Mouse (Mus musculus): ENCODE results near the gene AU018091. TPM values are rescaled to one million over a fixed set of nuclear protein-coding genes. Genes with fewer than 3 reads are reported as not detected.
"Not testable (repeated sequence)": the region's sequence is repeated elsewhere in the genome, so short reads cannot be mapped to it uniquely, and the experiment has no call there.

AU018091 gene
- polyA plus RNA-seq, 1 experiment from 2014 or later: 0.14 TPM

GRCm38 (mm10) chr7:3143329-3143728 is 25.7 kb downstream of the AU018091 start:
- Histone ChIP-seq H3K27me3 (ENCODE audit: control insufficient read depth, insufficient read depth, low read length) (no peaks in the 10 kb centered on the region), H3K9ac (ENCODE audit: low read length) (no peak overlapping the region), H3K36me3 (ENCODE audit: control insufficient read depth, insufficient read depth, low read length) (no peaks in the 10 kb centered on the region), H3K4me3 (ENCODE audit: low read depth, low read length) (no peak overlapping the region), H3K4me2 (no peak overlapping the region), H3K9me3 (ENCODE audit: control insufficient read depth, low read length) (peaks cover 12% of the 10 kb centered on the region), H3K4me1 (ENCODE audit: control insufficient read depth, insufficient read depth, low read length) (no peaks in the 10 kb centered on the region), H3K27ac (ENCODE audit: low read depth, low read length) (no peak overlapping the region)
- WGBS: 21% methylated on average over 1 of the region's 1 CpGs
- DNase-seq (ENCODE audit: low spot score, missing footprints) (no peak), ATAC-seq (ENCODE audit: low FRiP score) (no peak)

GRCm38 (mm10) chr7:3135606-3136005 is 33.4 kb downstream of the AU018091 start:
- Histone ChIP-seq H3K36me3 (ENCODE audit: control insufficient read depth, insufficient read depth, low read length) (no peaks in the 10 kb centered on the region), H3K9ac (ENCODE audit: low read length) (no peak overlapping the region), H3K9me3 (ENCODE audit: control insufficient read depth, low read length) (peaks cover 9% of the 10 kb centered on the region; the same call in 1 of the 2 replicates), H3K27ac (ENCODE audit: low read depth, low read length) (no peak overlapping the region), H3K4me3 (ENCODE audit: low read depth, low read length) (no peak overlapping the region), H3K4me2 (no peak overlapping the region), H3K27me3 (ENCODE audit: control insufficient read depth, insufficient read depth, low read length) (no peaks in the 10 kb centered on the region), H3K4me1 (ENCODE audit: control insufficient read depth, insufficient read depth, low read length) (no peaks in the 10 kb centered on the region)
- 86% methylated on average over 4 of the region's 4 CpGs for WGBS
- DNase-seq (ENCODE audit: low spot score, missing footprints): no peak
- no peak for ATAC-seq (ENCODE audit: low FRiP score)

DNA sequence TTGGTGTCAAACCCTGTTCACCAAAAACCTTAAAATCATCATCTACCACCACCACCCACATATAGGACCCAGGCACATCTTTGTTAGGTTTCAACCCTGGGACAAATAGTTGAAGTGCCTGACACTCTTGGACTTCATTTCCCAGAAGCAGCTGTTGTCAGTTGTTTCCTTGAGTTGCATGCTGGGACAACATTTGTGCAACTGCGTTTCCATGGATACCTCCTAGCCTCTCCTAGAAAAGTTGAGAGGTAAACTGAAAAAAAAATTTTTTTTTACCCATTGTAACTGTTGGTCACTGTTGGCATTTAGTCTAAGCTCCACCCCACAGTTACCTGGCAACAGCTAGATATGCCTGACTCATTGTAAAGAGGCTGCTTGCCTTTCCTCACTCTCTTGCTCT is 34.3 kb downstream of the AU018091 start:
- Histone ChIP-seq H3K4me1 (ENCODE audit: control insufficient read depth, insufficient read depth, low read length) (no peaks in the 10 kb centered on the region), H3K9me3 (ENCODE audit: control insufficient read depth, low read length) (peaks cover 9% of the 10 kb centered on the region; the same call in 1 of the 2 replicates), H3K27me3 (ENCODE audit: control insufficient read depth, insufficient read depth, low read length) (no peaks in the 10 kb centered on the region), H3K4me2 (no peak overlapping the region), H3K36me3 (ENCODE audit: control insufficient read depth, insufficient read depth, low read length) (no peaks in the 10 kb centered on the region), H3K27ac (ENCODE audit: low read depth, low read length) (no peak overlapping the region), H3K4me3 (ENCODE audit: low read depth, low read length) (no peak overlapping the region), H3K9ac (ENCODE audit: low read length) (no peak overlapping the region)
- DNase-seq (ENCODE audit: low spot score, missing footprints): no peak
- no peak for ATAC-seq (ENCODE audit: low FRiP score)
- WGBS: 53% methylated on average over 1 of the region's 1 CpGs

- Histone ChIP-seq H3K4me1 (ENCODE audit: control insufficient read depth, insufficient read depth, low read length) (no peaks in the 10 kb centered on the region), H3K9me3 (ENCODE audit: control insufficient read depth, low read length) (peaks cover 9% of the 10 kb centered on the region; the same call in 1 of the 2 replicates), H3K27me3 (ENCODE audit: control insufficient read depth, insufficient read depth, low read length) (no peaks in the 10 kb centered on the region), H3K4me3 (ENCODE audit: low read depth, low read length) (no peak overlapping the region), H3K27ac (ENCODE audit: low read depth, low read length) (no peak overlapping the region), H3K36me3 (ENCODE audit: control insufficient read depth, insufficient read depth, low read length) (no peaks in the 10 kb centered on the region), H3K9ac (ENCODE audit: low read length) (no peak overlapping the region), H3K4me2 (no peak overlapping the region)
- ATAC-seq (ENCODE audit: low FRiP score) (no peak), DNase-seq (ENCODE audit: low spot score, missing footprints) (no peak)
- 52% methylated on average over 1 of the region's 1 CpGs for WGBS
Observed at GRCm38 (mm10) chr7:3130342-3130741, 38.7 kb downstream of the AU018091 start.

- ATAC-seq (ENCODE audit: low FRiP score); H3K4me2 ChIP-seq: not testable (repeated sequence)
Observed at GRCm38 (mm10) chr7:3128564-3128963, 40.4 kb downstream of the AU018091 start.

GRCm38 (mm10) chr7:3111193-3111592 is 57.8 kb downstream of the AU018091 start:
- H3K9ac ChIP-seq (ENCODE audit: low read length); ATAC-seq (ENCODE audit: low FRiP score); DNase-seq (ENCODE audit: low spot score, missing footprints); H3K4me2 ChIP-seq; H3K9me3 ChIP-seq (ENCODE audit: control insufficient read depth, low read length); H3K36me3 ChIP-seq (ENCODE audit: control insufficient read depth, insufficient read depth, low read length); H3K4me1 ChIP-seq (ENCODE audit: control insufficient read depth, insufficient read depth, low read length); H3K4me3 ChIP-seq (ENCODE audit: low read depth, low read length); H3K27me3 ChIP-seq (ENCODE audit: control insufficient read depth, insufficient read depth, low read length); H3K27ac ChIP-seq (ENCODE audit: low read depth, low read length): not testable (repeated sequence)
- WGBS: no CpG with 5 or more reads among the region's 6 CpGs

More at GRCm38 (mm10) chr7:3128564-3128963, 40.4 kb downstream of the AU018091 start:
- not testable (repeated sequence) for H3K9ac ChIP-seq (ENCODE audit: low read length); H3K27ac ChIP-seq (ENCODE audit: low read depth, low read length); H3K9me3 ChIP-seq (ENCODE audit: control insufficient read depth, low read length); H3K4me3 ChIP-seq (ENCODE audit: low read depth, low read length); DNase-seq (ENCODE audit: low spot score, missing footprints); H3K27me3 ChIP-seq (ENCODE audit: control insufficient read depth, insufficient read depth, low read length); H3K36me3 ChIP-seq (ENCODE audit: control insufficient read depth, insufficient read depth, low read length); H3K4me1 ChIP-seq (ENCODE audit: control insufficient read depth, insufficient read depth, low read length)

DNA sequence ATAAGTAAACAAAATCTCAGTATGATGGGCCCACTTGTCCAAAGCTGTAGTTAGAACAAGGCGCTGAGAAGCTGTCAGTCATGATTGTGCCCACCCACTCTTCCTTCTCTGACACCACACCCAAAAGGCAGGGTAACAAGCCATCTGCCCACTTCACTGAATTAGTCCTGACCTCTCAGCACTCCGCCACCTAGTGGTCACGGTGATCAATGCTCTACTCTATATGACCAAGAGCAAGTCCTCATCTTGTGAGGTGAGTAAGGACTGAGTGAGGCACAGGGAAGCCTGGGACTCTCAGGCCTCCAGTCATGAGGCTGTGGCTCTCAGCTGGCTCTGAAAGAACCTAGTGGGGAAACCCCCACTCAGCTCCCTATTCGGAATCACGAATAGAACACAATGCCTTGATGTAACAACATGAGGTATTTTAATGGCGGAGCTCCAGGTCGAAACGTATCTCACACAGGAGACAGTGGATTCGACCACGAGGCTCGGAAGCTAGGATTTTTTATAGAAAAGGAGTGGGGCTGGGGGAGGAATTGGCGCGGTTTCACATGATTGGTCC is 62.4 kb downstream of the AU018091 start:
- H3K27ac ChIP-seq (ENCODE audit: low read depth, low read length); ATAC-seq (ENCODE audit: low FRiP score); H3K4me3 ChIP-seq (ENCODE audit: low read depth, low read length); H3K9me3 ChIP-seq (ENCODE audit: control insufficient read depth, low read length); H3K4me2 ChIP-seq; H3K9ac ChIP-seq (ENCODE audit: low read length); DNase-seq (ENCODE audit: low spot score, missing footprints); H3K27me3 ChIP-seq (ENCODE audit: control insufficient read depth, insufficient read depth, low read length); H3K36me3 ChIP-seq (ENCODE audit: control insufficient read depth, insufficient read depth, low read length); H3K4me1 ChIP-seq (ENCODE audit: control insufficient read depth, insufficient read depth, low read length): not testable (repeated sequence)
- 66% methylated on average over 13 of the region's 13 CpGs for WGBS

MicroRNA genes within 50 kb of the gene (microRNA counts, 519-probe panel; counts per million panel counts)
- not detected for microRNA mmu-miR-290-3p
- microRNA mmu-miR-290-5p: not detected
- microRNA mmu-miR-291a-3p: not detected
- microRNA mmu-miR-291a-5p: not detected
- microRNA mmu-miR-292-5p: not detected

Small RNA genes lying within 50 kb of the gene (microRNA-seq; reads per million reads assigned to microRNA genes)
- gene Mir290a (not detected), gene Mir290b (not detected), gene Mir291a (7.4 reads per million, percentile 26 among the genes with 10 or more reads in this experiment), gene Mir292 (not detected), gene Mir292b (not detected)

Other genes with a start within 250 kb of the AU018091 start
- gene Nlrp12, start 80.5 kb upstream of the AU018091 start, polyA plus RNA-seq (2014; fragmentation: Nextera tagmentation; extraction: Ambion mirVana): not detected in 2 replicates
- 38.1 and 41.2 TPM in 2 replicates for gene Myadm, start 119.9 kb upstream of the AU018091 start, polyA plus RNA-seq (2014; fragmentation: Nextera tagmentation; extraction: Ambion mirVana)
- gene Prkcg, start 120.0 kb upstream of the AU018091 start, polyA plus RNA-seq (2014; fragmentation: Nextera tagmentation; extraction: Ambion mirVana): 0.31 and 0.77 TPM in 2 replicates
- gene Cacng7, start 163.8 kb upstream of the AU018091 start, polyA plus RNA-seq (2014; fragmentation: Nextera tagmentation; extraction: Ambion mirVana): 4.2 and 4.4 TPM in 2 replicates
- 4.0 and 4.7 TPM in 2 replicates for gene Cacng8, start 221.5 kb upstream of the AU018091 start, polyA plus RNA-seq (2014; fragmentation: Nextera tagmentation; extraction: Ambion mirVana)